Mouse (Mus musculus) embryonic facial prominence, embryonic 13.5 days (tissue): ENCODE measurements around the gene Zfp655. TPM values are rescaled to one million over a fixed set of nuclear protein-coding genes. Genes with fewer than 3 reads are reported as not detected.
"Not testable (repeated sequence)": the region's sequence is repeated elsewhere in the genome, so short reads cannot be mapped to it uniquely, and the experiment has no call there.

Source experiments
- ATAC-seq: fragments of 200-750 bp; cut with Nextera tagmentation; 2 replicates; pipeline ENCODE4 v1.8.0; 2017; ENCODE audit warnings: low read depth; ENCODE audit not compliant: insufficient number of reproducible peaks, insufficient read depth, low FRiP score, low TSS enrichment
- H3K27ac ChIP-seq: fragments of 300-500 bp; sonication (generic); 2 replicates; pipeline ENCODE4 v1.5.1; 2015; ENCODE audit warnings: moderate library complexity, mild to moderate bottlenecking, inconsistent platforms
- H3K27me3 ChIP-seq: fragments of 300-500 bp; sonication (generic); 2 replicates; pipeline ENCODE4 v1.6.1; 2015; ENCODE audit warnings: mild to moderate bottlenecking, inconsistent platforms
- H3K36me3 ChIP-seq: fragments of 300-500 bp; sonication (generic); 2 replicates; pipeline ENCODE4 v1.6.1; 2015; ENCODE audit warnings: mild to moderate bottlenecking, inconsistent platforms
- H3K4me1 ChIP-seq: fragments of 300-500 bp; sonication (generic); 2 replicates; pipeline ENCODE4 v1.6.1; 2015; ENCODE audit warnings: inconsistent platforms
- H3K4me2 ChIP-seq: fragments of 300-500 bp; sonication (generic); 2 replicates; pipeline ENCODE4 v1.6.1; 2015; ENCODE audit warnings: moderate library complexity, mild to moderate bottlenecking, inconsistent platforms
- H3K4me3 ChIP-seq: fragments of 300-500 bp; sonication (generic); 2 replicates; pipeline ENCODE4 v1.5.1; 2015; ENCODE audit warnings: mild to moderate bottlenecking, inconsistent platforms
- H3K9ac ChIP-seq: fragments of 300-500 bp; sonication (generic); 2 replicates; pipeline ENCODE4 v1.6.1; 2015; ENCODE audit warnings: mild to moderate bottlenecking, inconsistent platforms
- H3K9me3 ChIP-seq: fragments of 300-500 bp; sonication (generic); 2 replicates; pipeline ENCODE4 v1.6.1; 2016; ENCODE audit warnings: inconsistent platforms
- WGBS: fragments of 180-500 bp; shearing (Covaris S2); methylation state at CpG from one replicate; pipeline ENCODE4 v1.1.7; 2015; ENCODE audit warnings: mixed read lengths; 5-methylcytosine and 5-hydroxymethylcytosine counted together
- polyA plus RNA-seq: library from polyadenylated mRNA; unstranded; fragments of >200 nt; fragmentation: Nextera tagmentation; extraction: Ambion mirVana; gene quantifications from 2 replicates; pipeline ENCODE4 v1.2.1, GENCODE M21; 2015

Zfp655 gene
- polyA plus RNA-seq, 1 experiment from 2014 or later, result 33.7 TPM

DNA sequence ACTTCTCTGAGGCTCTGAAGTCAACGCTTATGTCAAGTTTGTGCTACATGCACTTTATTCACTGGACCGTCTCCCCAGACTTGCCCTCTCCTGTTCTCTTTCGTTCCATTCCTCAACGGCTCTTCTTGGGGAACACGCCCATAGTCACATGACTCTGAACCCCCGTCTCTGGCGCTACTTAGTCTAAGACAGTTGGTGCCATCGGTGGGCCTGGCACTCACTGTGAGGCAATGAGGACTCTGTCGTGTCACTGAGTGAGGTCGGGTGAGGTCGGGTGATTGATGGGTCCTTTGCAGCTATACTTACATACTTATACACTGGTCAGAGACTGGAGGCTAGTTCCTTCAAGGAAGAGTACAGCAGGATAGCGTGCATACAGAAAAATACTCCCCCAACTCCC lies 8.1 kb upstream of the Zfp655 start:
- peaks cover 44% of the 10 kb centered on the region for H3K36me3 ChIP-seq
- no peak overlapping the region for H3K4me3 ChIP-seq
- no peaks in the 10 kb centered on the region for H3K4me1 ChIP-seq
- H3K9ac ChIP-seq, result no peak overlapping the region
- H3K27me3 ChIP-seq, result no peaks in the 10 kb centered on the region
- no peak for ATAC-seq
- no peak overlapping the region for H3K27ac ChIP-seq
- no peak overlapping the region for H3K4me2 ChIP-seq
- 86% methylated on average over 12 of the region's 12 CpGs for WGBS
- H3K9me3 ChIP-seq, result no peaks in the 10 kb centered on the region

DNA sequence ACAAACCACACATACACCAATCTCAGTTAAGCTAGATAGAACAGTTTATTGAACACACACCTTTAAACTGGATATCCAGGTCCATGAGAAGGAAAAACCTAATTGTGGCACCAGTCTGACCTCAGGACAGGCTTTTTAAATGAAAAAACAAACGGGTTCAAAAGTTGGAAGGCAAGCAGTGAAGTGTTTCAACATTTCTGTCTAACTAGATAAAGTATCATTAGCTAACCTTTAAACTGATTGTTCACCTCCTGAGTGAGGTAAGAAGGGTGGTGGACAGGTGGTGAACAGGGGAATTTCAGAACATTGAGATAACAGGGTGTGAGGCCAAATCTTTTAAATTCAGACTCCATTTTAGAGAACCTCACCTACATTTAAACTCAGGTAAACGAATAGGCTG lies 5.1 kb upstream of the Zfp655 start:
- no peak for ATAC-seq
- H3K27me3 ChIP-seq, result no peaks in the 10 kb centered on the region
- H3K4me2 ChIP-seq, result no peak overlapping the region
- H3K4me1 ChIP-seq, result peaks cover 7% of the 10 kb centered on the region
- H3K4me3 ChIP-seq, result no peak overlapping the region
- no peak overlapping the region for H3K9ac ChIP-seq
- H3K9me3 ChIP-seq, result no peaks in the 10 kb centered on the region
- H3K27ac ChIP-seq, result no peak overlapping the region
- H3K36me3 ChIP-seq, result peaks cover 17% of the 10 kb centered on the region
- WGBS, result 62% methylated on average over 2 of the region's 2 CpGs

DNA sequence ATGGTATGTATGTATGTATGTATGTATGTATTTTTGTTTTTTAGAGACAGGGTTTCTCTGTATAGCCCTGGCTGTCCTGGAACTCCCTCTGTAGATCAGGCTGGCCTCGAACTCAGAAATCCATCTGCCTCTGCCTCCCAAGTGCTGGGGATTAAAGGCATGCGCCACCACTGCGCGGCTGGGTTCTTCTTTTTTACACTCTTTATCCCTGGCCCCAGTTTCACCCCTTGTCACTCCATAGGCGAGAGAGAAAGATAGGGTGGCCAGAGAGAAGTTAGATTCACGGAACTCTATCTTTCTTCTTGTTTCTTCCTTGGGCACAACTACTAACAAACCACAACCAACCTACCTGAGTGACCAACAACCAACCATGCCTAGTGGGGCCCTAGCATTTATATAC lies 2.2 kb upstream of the Zfp655 start:
- H3K27me3 ChIP-seq, H3K9ac ChIP-seq, H3K4me2 ChIP-seq, H3K4me3 ChIP-seq, H3K9me3 ChIP-seq, H3K27ac ChIP-seq, ATAC-seq: not testable (repeated sequence)
- WGBS, result 79% methylated on average over 6 of the region's 6 CpGs
- peaks cover 16% of the 10 kb centered on the region for H3K4me1 ChIP-seq
- peaks cover 11% of the 10 kb centered on the region for H3K36me3 ChIP-seq

DNA sequence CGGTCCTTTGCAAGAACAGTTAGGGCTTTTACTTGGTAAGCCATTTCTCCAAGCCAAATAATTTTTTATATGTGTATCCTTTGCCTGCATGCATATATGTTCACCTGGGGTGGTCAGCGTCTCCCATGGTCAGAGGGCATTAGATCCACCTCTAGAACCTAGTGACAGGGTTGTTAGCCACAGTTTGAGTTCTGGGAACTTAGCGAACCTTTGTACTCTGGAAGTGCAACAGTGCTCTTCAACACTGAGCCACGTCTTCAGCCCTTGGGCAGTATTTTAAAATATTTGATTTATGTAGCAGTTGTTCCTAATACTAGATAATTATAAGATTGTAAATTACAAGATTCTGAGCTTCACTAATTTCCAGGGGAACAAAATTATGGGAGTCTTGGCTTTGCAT lies 874 bp upstream of the Zfp655 start:
- Histone ChIP-seq H3K4me1 (peaks cover 16% of the 10 kb centered on the region), H3K9me3 (no peaks in the 10 kb centered on the region), H3K4me3 (peak overlapping the region; percentile 99), H3K27ac (peak overlapping the region; percentile 85), H3K27me3 (no peaks in the 10 kb centered on the region), H3K36me3 (peaks cover 25% of the 10 kb centered on the region), H3K9ac (no peak overlapping the region), H3K4me2 (peak overlapping the region; percentile 79)
- 82% methylated on average over 4 of the region's 4 CpGs for WGBS
- ATAC-seq, result no peak

DNA sequence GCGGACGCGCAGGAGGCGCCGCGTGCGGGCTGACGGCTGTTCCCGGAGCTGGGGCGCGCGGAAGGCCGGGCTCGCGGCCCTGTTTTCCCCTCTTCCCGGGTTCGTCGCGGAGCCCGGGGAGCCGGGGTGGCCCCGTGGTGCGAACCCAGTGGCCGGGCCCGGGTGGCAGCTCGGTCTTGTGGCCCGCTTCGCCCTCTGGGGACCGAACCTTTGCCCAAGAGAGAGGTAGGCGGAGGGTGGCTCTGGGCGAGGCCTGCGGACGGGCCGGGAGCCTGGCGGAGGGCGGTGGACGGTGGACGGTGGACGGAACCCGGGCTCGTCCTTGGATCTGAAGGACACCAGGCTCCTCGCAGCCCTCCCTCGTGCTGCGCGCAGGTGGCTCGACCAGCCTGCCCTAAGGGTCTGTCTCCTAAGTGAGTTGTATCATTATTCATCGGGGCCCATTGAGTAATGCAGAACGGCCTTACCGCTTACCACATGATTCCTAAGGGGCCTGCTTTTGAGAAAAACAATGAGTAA lies 437 bp downstream of the Zfp655 start:
- under 1% methylated on average over 49 of the region's 49 CpGs for WGBS

DNA sequence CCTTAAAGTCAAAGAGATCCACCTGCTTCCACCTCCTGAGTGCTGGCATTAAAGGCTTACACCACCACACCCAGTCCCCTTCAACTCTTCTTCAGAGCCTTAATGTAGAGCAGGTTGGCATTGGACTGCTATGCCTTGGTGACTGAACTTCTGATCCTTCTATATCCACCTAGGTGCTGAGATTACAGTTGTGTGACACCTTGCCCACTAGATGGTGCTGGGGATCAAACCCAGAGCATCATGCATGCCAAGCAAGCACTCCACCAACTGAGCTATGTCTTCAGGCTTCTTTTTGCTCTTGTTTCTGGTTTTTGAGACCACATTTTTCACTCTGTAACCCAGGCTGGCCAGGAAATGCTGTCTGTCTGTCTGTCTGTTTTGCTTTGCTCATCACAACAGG lies 3.1 kb downstream of the Zfp655 start:
- no peak for ATAC-seq
- Histone ChIP-seq H3K4me1 (peaks cover 16% of the 10 kb centered on the region), H3K4me3 (no peak overlapping the region), H3K4me2 (no peak overlapping the region), H3K27ac (no peak overlapping the region), H3K27me3 (no peaks in the 10 kb centered on the region), H3K36me3 (peaks cover 58% of the 10 kb centered on the region), H3K9ac (no peak overlapping the region), H3K9me3 (no peaks in the 10 kb centered on the region)

More for the DNA sequence above, 437 bp downstream of the Zfp655 start:
- Histone ChIP-seq H3K9ac (peak overlapping the region; percentile 99), H3K9me3 (no peaks in the 10 kb centered on the region), H3K4me3 (peak overlapping the region; percentile 99), H3K4me2 (peak overlapping the region; percentile 79), H3K27me3 (no peaks in the 10 kb centered on the region), H3K4me1 (peaks cover 16% of the 10 kb centered on the region), H3K27ac (peak overlapping the region; percentile 85), H3K36me3 (peaks cover 34% of the 10 kb centered on the region)
- ATAC-seq, result peak; percentile 63

DNA sequence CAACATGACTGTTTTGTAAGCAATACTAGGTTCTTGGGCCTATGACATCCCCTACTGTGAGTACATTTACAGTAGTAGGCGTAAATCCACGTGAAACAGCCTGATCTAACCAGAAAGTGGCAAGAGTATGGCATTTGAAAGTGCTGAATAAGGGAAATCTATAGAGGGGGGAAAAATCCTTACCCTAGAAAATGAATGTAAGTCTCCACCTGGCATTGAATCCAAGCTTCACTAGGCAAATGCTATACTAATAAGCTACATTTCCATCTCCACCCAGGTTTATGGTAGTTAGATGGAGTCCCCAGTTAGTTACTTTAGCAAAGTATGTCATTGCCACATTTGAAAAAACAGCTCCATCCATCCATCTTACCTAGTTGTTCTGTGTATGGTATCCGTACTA lies 18.0 kb downstream of the Zfp655 start:
- no peak for ATAC-seq
- Histone ChIP-seq H3K9me3 (no peaks in the 10 kb centered on the region), H3K9ac (no peak overlapping the region), H3K27ac (no peak overlapping the region), H3K36me3 (peaks cover 65% of the 10 kb centered on the region), H3K4me2 (no peak overlapping the region), H3K4me3 (no peak overlapping the region), H3K27me3 (no peaks in the 10 kb centered on the region), H3K4me1 (no peaks in the 10 kb centered on the region)
- WGBS, result 95% methylated on average over 3 of the region's 3 CpGs

DNA sequence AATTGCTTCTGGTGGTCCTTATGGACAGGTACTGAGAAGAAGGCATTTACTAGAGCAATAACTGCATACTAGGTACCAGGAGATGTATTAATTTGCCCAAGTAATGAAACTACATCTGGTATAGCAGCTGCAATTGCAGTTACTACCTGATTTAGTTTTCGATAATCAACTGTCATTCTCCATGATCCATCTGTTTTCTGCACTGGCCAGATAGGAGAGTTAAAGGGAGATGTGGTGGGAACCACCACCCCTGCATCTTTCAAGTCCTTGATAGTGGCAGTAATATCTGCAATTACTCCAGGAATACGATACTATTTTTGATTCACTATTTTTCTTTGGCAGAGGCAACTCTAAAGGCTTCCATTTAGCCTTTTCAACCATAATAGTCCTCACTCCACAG lies 42.1 kb downstream of the Zfp655 start:
- not testable (repeated sequence) for H3K4me3 ChIP-seq, H3K9me3 ChIP-seq, ATAC-seq, H3K27ac ChIP-seq, H3K36me3 ChIP-seq, H3K9ac ChIP-seq, H3K4me1 ChIP-seq, H3K4me2 ChIP-seq, H3K27me3 ChIP-seq
- 82% methylated on average over 2 of the region's 2 CpGs for WGBS

DNA sequence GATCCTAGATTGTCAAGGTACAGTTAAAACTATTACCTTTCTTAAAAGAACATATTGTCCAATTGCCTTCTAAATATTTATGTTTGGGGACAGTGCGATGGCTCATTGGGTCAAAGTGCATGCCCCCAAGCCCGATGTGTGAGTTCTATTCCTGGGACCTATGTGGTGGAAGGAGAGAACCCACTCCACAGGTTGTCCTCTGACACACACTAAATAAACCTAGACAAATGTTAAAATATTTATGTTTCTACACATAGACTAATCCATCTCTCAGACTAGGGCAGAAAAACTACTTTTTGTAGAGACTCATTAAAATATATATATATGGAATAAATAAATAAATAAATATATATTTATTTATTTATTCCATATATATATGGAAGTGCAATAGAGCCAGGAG lies 48.4 kb downstream of the Zfp655 start:
- Histone ChIP-seq H3K27me3 (no peaks in the 10 kb centered on the region), H3K4me2 (peak overlapping the region; percentile 83), H3K27ac (no peak overlapping the region), H3K36me3 (peaks cover 27% of the 10 kb centered on the region), H3K9ac (no peak overlapping the region), H3K9me3 (no peaks in the 10 kb centered on the region), H3K4me3 (peak overlapping the region; percentile 90), H3K4me1 (peaks cover 8% of the 10 kb centered on the region; the same call in 1 of the 2 replicates)
- 98% methylated on average over 2 of the region's 2 CpGs for WGBS
- no peak for ATAC-seq

DNA sequence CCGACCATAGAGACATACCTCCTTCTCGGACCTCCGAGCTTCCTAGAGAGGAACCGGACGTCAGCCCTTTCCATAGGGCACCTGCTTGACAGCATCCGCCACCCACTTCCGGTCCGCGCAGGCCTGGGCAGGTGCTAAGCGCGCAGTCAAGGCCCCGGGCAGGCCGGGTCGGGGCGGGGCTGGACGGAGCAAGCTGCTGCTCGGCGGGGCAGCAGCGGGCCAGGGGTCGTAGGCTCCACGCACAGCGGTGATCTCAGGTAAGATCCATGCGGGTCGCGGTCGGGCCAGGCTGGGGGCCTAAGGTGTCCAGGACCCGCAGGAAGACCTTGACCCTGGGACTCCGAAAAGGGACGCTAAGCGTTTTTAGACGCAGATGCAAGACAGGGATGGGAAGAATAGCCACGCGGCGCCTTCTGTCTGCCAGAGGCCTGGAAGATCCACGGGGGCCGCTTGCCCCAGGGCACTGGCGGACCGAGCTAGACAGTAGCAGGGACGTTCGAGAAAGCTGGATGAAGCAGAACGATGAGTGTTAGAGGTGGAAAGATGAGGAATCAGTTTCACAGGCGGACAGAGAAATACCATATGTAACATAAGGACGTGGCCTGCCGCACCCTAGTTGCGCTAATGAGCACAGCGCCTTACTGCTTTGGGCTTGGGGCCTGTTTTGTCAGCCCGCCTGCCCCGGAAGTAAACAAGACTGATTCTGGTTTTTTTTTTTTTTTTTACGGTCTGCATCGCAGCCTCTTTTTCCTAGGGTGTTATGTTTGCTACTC lies 49.0 kb downstream of the Zfp655 start, which contains the start of gene Zscan25:
TSS of gene Zscan25 (plus strand) at position 130 of the 773 bp plus-strand sequence.
- H3K4me2 ChIP-seq, result peak within 1 kb of the TSS; percentile 83
- ATAC-seq, result peak; percentile 97
- peak within 1 kb of the TSS; percentile 90 for H3K4me3 ChIP-seq
- no peaks in the 10 kb centered on the region for H3K9me3 ChIP-seq
- peaks cover 8% of the 10 kb centered on the region; the same call in 1 of the 2 replicates for H3K4me1 ChIP-seq
- peak within 1 kb of the TSS; percentile 92 for H3K9ac ChIP-seq
- H3K36me3 ChIP-seq, result peaks cover 33% of the 10 kb centered on the region
- no peaks in the 10 kb centered on the region for H3K27me3 ChIP-seq
- H3K27ac ChIP-seq, result peak within 1 kb of the TSS; percentile 85
- under 1% methylated on average over 50 of the region's 50 CpGs for WGBS

DNA sequence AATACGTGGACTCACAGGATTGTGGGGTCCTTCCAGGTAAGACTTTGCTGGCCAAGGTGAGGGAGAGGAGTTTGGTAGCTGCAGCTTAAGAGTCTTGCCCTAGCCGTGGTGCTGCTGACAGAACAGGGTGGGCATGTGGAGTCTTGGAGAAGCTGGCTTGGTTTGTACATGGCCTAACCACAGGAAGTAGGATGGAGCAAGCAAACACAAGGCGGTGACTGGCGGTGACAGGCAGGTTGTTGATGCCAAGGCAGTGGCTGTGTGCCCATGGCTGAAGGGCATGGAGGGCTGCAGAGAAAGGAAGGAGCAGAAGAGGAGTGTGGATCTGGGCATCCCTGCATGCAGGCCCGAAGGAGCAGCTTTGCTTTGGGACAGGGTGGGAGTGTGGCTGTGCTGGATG lies 56.9 kb downstream of the Zfp655 start:
- Histone ChIP-seq H3K4me3 (no peak overlapping the region), H3K36me3 (peaks cover 94% of the 10 kb centered on the region), H3K27ac (no peak overlapping the region), H3K4me1 (no peaks in the 10 kb centered on the region), H3K9me3 (no peaks in the 10 kb centered on the region), H3K9ac (no peak overlapping the region), H3K4me2 (no peak overlapping the region), H3K27me3 (no peaks in the 10 kb centered on the region)
- ATAC-seq, result no peak
- 96% methylated on average over 5 of the region's 5 CpGs for WGBS

DNA sequence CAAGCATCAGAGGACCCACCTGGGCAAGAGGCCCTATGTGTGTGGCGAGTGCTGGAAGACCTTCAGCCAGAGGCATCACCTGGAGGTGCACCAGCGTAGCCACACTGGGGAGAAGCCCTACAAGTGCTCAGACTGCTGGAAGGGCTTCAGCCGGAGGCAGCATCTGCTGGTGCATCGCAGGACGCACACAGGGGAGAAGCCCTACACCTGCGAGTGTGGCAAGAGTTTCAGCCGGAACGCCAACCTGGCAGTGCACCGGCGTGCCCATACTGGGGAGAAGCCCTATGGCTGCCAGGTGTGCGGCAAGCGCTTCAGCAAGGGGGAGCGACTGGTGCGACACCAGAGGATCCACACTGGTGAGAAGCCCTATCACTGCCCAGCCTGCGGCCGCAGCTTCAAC lies 59.2 kb downstream of the Zfp655 start:
- H3K4me3 ChIP-seq, result no peak overlapping the region
- no peak overlapping the region for H3K9ac ChIP-seq
- 96% methylated on average over 16 of the region's 16 CpGs for WGBS
- no peaks in the 10 kb centered on the region for H3K27me3 ChIP-seq
- 0 out of 2 replicates have a peak, but pooled peaks cover 2% of the 10 kb centered on the region for H3K9me3 ChIP-seq
- no peak overlapping the region for H3K4me2 ChIP-seq
- peaks cover 86% of the 10 kb centered on the region for H3K36me3 ChIP-seq
- no peak overlapping the region for H3K27ac ChIP-seq
- H3K4me1 ChIP-seq, result no peaks in the 10 kb centered on the region
- ATAC-seq, result no peak
